Mouse (Mus musculus) stomach, postnatal 0 days (tissue): ENCODE data around the gene Cdcp2.

Experiments
- CTCF ChIP-seq: IDR thresholded peaks from 2 replicates; pipeline ENCODE4 v1.5.1; 2016; ENCODE audit warnings: antibody characterized with exemption, low read depth, mild to moderate bottlenecking, moderate library complexity
- EP300 ChIP-seq: optimal IDR thresholded peaks from 2 replicates; pipeline ENCODE3; 2016; ENCODE audit warnings: antibody characterized with exemption

GRCm38 (mm10) chr4:107084343-107084742 is 12.3 kb upstream of the Cdcp2 start:
- TF ChIP-seq CTCF = no peak
- no peak for TF ChIP-seq EP300
